Mouse (Mus musculus) neural tube, embryonic 11.5 days (tissue): ENCODE measurements around the gene Olfr376. TPM values are rescaled to one million over a fixed set of nuclear protein-coding genes. Genes with fewer than 3 reads are reported as not detected.

Source experiments
- ATAC-seq: fragments of 200-750 bp; cut with Nextera tagmentation; 2 replicates; pipeline ENCODE4 v1.8.0; 2017; ENCODE audit warnings: moderate number of reproducible peaks, mild to moderate bottlenecking, moderate TSS enrichment, moderate library complexity; ENCODE audit not compliant: insufficient read depth, low FRiP score, low TSS enrichment
- DNase-seq: peaks from one replicate; pipeline ENCODE4 v3.0.0-alpha.2; 2015; ENCODE audit warnings: low spot score
- H3K27ac ChIP-seq: fragments of 300-500 bp; sonication (generic); 2 replicates; pipeline ENCODE4 v1.5.1; 2014; ENCODE audit warnings: low read depth, mild to moderate bottlenecking, low read length
- H3K27me3 ChIP-seq: fragments of 300-500 bp; sonication (generic); 2 replicates; pipeline ENCODE4 v1.6.1; 2014; ENCODE audit warnings: mild to moderate bottlenecking, low read length, mixed read lengths; ENCODE audit not compliant: control insufficient read depth, insufficient read depth
- H3K36me3 ChIP-seq: fragments of 300-500 bp; sonication (generic); 2 replicates; pipeline ENCODE4 v1.6.1; 2014; ENCODE audit warnings: mild to moderate bottlenecking, low read length, moderate library complexity, mixed read lengths; ENCODE audit not compliant: control insufficient read depth, insufficient read depth
- H3K4me1 ChIP-seq: fragments of 300-500 bp; sonication (generic); 2 replicates; pipeline ENCODE4 v1.6.1; 2014; ENCODE audit warnings: low read length, mixed read lengths; ENCODE audit not compliant: control insufficient read depth, insufficient read depth
- H3K4me2 ChIP-seq: fragments of 300-500 bp; sonication (generic); 2 replicates; pipeline ENCODE4 v1.6.1; 2014; ENCODE audit warnings: low read depth, mild to moderate bottlenecking, moderate library complexity
- H3K4me3 ChIP-seq: fragments of 300-500 bp; sonication (generic); 2 replicates; pipeline ENCODE4 v1.5.1; 2014; ENCODE audit warnings: low read depth, low read length
- H3K9ac ChIP-seq: fragments of 300-500 bp; sonication (generic); 2 replicates; pipeline ENCODE4 v1.6.1; 2014; ENCODE audit warnings: mild to moderate bottlenecking, low read length
- H3K9me3 ChIP-seq: fragments of 300-500 bp; sonication (generic); 2 replicates; pipeline ENCODE4 v1.6.1; 2016; ENCODE audit warnings: low read length; ENCODE audit not compliant: control insufficient read depth
- polyA plus RNA-seq: library from polyadenylated mRNA; unstranded; fragments of >200 nt; fragmentation: Nextera tagmentation; extraction: Ambion mirVana; gene quantifications from 2 replicates; pipeline ENCODE4 v1.2.1, GENCODE M21; 2014

Olfr376 gene
- polyA plus RNA-seq, 1 experiment from 2014 or later = not detected

GRCm38 (mm10) chr11:73399514-73399913, 28.5 kb downstream of the Olfr376 start, which contains the start of gene Olfr1:
Gene Olfr1, minus strand, starts transcription at chr11:73399614.
- Histone ChIP-seq H3K9ac (no peak within 1 kb of the TSS), H3K4me3 (no peak within 1 kb of the TSS), H3K36me3 (no peaks in the 10 kb centered on the region), H3K27ac (no peak within 1 kb of the TSS), H3K4me2 (no peak within 1 kb of the TSS), H3K4me1 (no peaks in the 10 kb centered on the region), H3K9me3 (no peaks in the 10 kb centered on the region), H3K27me3 (no peaks in the 10 kb centered on the region)
- DNase-seq = no peak
- no peak for ATAC-seq

Other genes starting within 250 kb of the Olfr376 start
- gene Haspin, start 233.0 kb upstream of the Olfr376 start, polyA plus RNA-seq = 16.0 and 17.6 TPM in 2 replicates
- gene P2rx5, start 210.8 kb upstream of the Olfr376 start, polyA plus RNA-seq = 0.31 and 0.51 TPM in 2 replicates
- 119 and 131 TPM in 2 replicates for gene Emc6, start 194.2 kb upstream of the Olfr376 start, polyA plus RNA-seq
- gene Tax1bp3, start 194.2 kb upstream of the Olfr376 start, polyA plus RNA-seq = 225 and 227 TPM in 2 replicates
- gene Ctns, start 172.2 kb upstream of the Olfr376 start, polyA plus RNA-seq = 21.3 TPM in 2 replicates
- 0.73 and 1.6 TPM in 2 replicates for gene Shpk, start 171.8 kb upstream of the Olfr376 start, polyA plus RNA-seq
- 0.18 TPM in 1 of 2 replicates, not detected in the other for gene Trpv1, start 137.0 kb upstream of the Olfr376 start, polyA plus RNA-seq
- 0.04 TPM in 2 replicates for gene Trpv3, start 103.9 kb upstream of the Olfr376 start, polyA plus RNA-seq
- gene Aspa, start 41.6 kb upstream of the Olfr376 start, polyA plus RNA-seq = 0.15 TPM in 1 of 2 replicates, not detected in the other
- gene Gm49340, start 41.5 kb upstream of the Olfr376 start, polyA plus RNA-seq = not detected in 2 replicates
- gene Spata22, start 41.5 kb upstream of the Olfr376 start, polyA plus RNA-seq = not detected in 2 replicates
- gene Olfr20, start 20.5 kb upstream of the Olfr376 start, polyA plus RNA-seq = not detected in 2 replicates
- not detected in 2 replicates for gene Olfr1, start 28.4 kb downstream of the Olfr376 start, polyA plus RNA-seq
- gene Olfr378, start 57.2 kb downstream of the Olfr376 start, polyA plus RNA-seq = not detected in 2 replicates
- not detected in 2 replicates for gene Olfr380, start 86.3 kb downstream of the Olfr376 start, polyA plus RNA-seq
- not detected in 2 replicates for gene Olfr381, start 120.4 kb downstream of the Olfr376 start, polyA plus RNA-seq
- not detected in 2 replicates for gene Olfr382, start 146.0 kb downstream of the Olfr376 start, polyA plus RNA-seq
- not detected in 2 replicates for gene Olfr385, start 221.8 kb downstream of the Olfr376 start, polyA plus RNA-seq
- gene Olfr384, start 227.3 kb downstream of the Olfr376 start, polyA plus RNA-seq = not detected in 2 replicates